Mouse (Mus musculus): ENCODE results near the gene Terf2ip.

- TF ChIP-seq CTCF (IDR thresholded peaks at IDR 0.05; ENCODE audit: control insufficient read depth, insufficient read depth, insufficient read length) (peak; percentile 61), MYOG (IDR thresholded peaks at IDR 0.05; ENCODE audit: control insufficient read depth, extremely low read depth, insufficient read length) (no peak), MYOD1 (IDR thresholded peaks at IDR 0.05; ENCODE audit: control insufficient read depth, insufficient read length, low read depth) (no peak), CEBPB (IDR thresholded peaks at IDR 0.05; ENCODE audit: low read depth) (no peak)
Observed at GRCm38 (mm10) chr8:112045896-112046295, 34.7 kb downstream of the Terf2ip start.

All from C2C12 (cell line).